Mouse (Mus musculus) kidney, adult 18-20 months (tissue): Measurements from ENCODE around the gene Dnaaf2.
A peak's percentile ranks its signal among the peaks of the same experiment; 100 is the strongest.
"Not testable (repeated sequence)": the region's sequence is repeated elsewhere in the genome, so short reads cannot be mapped to it uniquely, and the experiment has no call there.

Experiments used
- DNase-seq: peaks from one replicate; pipeline ENCODE4 v3.0.0; 2021

The Dnaaf2 gene

GRCm38 (mm10) chr12:69163586-69163985, 34.6 kb downstream of the Dnaaf2 start:
- DNase-seq: not testable (repeated sequence)

GRCm38 (mm10) chr12:69160677-69161076, 37.6 kb downstream of the Dnaaf2 start:
- not testable (repeated sequence) for DNase-seq

DNA sequence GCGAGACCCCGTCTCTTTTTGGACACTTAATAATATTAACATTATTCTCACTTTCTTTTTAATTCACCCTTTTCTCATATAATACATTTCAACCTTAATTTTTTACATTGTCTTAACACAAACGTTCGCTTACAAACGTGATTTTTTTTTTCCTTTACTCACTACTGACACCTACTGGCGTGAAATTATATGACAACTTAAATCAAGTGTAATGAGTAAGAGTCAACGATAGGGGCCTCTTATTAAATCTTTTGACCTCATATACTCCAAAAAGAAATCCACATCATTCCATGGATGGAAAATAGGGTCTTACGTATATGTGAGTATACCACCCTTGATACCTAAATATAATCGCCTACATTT, 38.7 kb downstream of the Dnaaf2 start:
- DNase-seq: peak; percentile 44

GRCm38 (mm10) chr12:69158765-69159577, 39.3 kb downstream of the Dnaaf2 start, which contains the start of gene Rps29:
TSS of gene Rps29 (minus strand) at chr12:69159186.
- peak; percentile 98 for DNase-seq

GRCm38 (mm10) chr12:69158366-69158764, 39.9 kb downstream of the Dnaaf2 start:
- DNase-seq: no peak

DNA sequence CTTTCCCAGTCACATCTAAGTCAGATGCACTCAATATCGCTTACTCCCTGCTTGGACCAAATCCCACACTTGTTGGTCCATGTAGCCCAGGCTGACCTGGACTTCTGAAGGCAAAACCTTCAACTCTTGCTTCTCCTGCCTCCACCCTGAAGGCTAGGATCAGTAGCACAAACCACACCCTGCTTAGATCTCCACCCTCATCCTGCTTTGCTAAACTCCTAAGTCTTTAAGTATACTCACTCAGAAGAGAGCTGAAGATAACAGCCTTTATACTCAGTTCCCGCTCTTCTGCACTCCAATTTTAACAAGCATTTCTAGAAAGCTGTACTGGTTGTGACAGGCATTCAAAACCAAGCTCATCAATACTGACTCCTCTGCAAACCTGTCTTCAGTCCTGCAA, 41.1 kb downstream of the Dnaaf2 start:
- DNase-seq: no peak

- no peak for DNase-seq
Observed at GRCm38 (mm10) chr12:69156436-69156835, 41.8 kb downstream of the Dnaaf2 start.

DNA sequence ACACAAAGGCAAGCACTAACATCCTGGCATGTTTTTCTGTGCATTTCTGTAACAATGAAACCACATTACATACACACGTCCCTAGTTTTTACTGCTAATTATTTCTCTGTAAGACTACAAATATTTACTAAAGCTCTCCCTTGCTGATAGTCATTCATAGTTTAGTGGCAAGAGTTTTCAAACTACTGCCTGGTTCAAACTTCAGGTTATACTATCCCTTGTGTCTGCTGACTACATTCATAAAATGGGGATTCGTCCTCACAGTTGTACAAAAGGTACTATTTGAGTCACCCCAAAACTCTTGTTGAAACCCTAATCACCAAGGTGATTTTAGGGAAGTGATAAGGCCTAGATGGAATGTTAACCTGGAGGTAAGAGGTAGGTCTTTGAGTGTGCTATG, 42.3 kb downstream of the Dnaaf2 start:
- no peak for DNase-seq

- no peak for DNase-seq
Observed at GRCm38 (mm10) chr12:69150049-69150448, 48.2 kb downstream of the Dnaaf2 start.

GRCm38 (mm10) chr12:69147166-69147735, 51.0 kb downstream of the Dnaaf2 start:
- no peak for DNase-seq

GRCm38 (mm10) chr12:69143460-69143859, 54.8 kb downstream of the Dnaaf2 start:
- DNase-seq: no peak

- DNase-seq: no peak
Observed at GRCm38 (mm10) chr12:69139841-69140240, 58.4 kb downstream of the Dnaaf2 start.

DNA sequence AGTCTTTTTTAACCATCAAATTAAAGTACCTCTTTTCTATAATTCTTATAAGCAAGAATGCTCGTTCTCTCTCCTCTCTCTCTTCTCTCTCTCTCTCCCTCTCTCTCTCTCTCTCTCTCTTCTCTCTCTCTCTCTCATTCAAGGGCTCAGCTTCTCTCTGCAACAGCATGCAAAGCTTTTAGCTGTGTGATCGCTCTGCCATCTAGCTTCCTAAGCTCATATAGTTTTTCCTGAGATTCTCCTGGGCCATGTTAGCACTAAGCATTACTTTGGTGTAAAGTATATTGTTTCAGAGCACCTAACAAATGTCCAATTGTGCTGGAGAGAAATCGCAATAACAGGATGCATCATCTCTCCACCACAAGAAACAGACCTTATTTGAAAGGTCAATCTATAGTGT, 59.0 kb downstream of the Dnaaf2 start:
- DNase-seq: no peak
